Mouse (Mus musculus): Measurements from ENCODE around the gene 4930562C15Rik. TPM values are rescaled to one million over a fixed set of nuclear protein-coding genes. Genes with fewer than 3 reads are reported as not detected.

4930562C15Rik gene
- total and polyA plus RNA-seq, 2 experiments from 2014 or later: 0.17 TPM; not detected in 1

DNA sequence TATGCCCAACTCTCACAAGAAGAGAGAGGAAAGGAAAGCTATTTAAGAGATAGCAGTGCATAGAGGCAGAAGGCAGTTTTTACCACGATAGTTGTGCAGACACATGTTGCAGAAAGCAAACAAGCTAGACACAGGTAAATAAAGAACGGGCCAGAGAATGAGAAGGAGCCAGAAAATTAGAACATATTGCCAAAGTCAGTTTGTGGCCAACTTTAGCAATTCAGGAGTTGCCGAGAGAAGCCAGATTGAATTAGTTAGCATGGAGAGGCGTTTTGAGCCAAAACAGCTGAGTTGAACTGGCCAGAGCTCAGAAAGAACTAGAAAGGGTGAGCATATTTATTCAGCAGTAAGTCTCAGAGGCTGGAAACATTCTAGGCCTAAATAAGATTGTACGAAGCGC lies 57.0 kb downstream of the 4930562C15Rik start:
- DNase-seq: no peak
- Histone ChIP-seq H3K4me2 (ENCODE audit: low read depth) (no peak overlapping the region), H3K27me3 (ENCODE audit: insufficient read depth, low read length) (no peaks in the 10 kb centered on the region), H3K9ac (no peak overlapping the region), H3K36me3 (ENCODE audit: insufficient read depth) (no peaks in the 10 kb centered on the region), H3K4me1 (ENCODE audit: insufficient read depth) (peaks cover 13% of the 10 kb centered on the region), H3K27ac (ENCODE audit: low read depth, low read length) (no peak overlapping the region), H3K4me3 (ENCODE audit: low read depth, low read length) (no peak overlapping the region), H3K9me3 (ENCODE audit: low read length) (no peaks in the 10 kb centered on the region)
- 65% methylated on average over 6 of the region's 6 CpGs for WGBS
- no peak for TF ChIP-seq CTCF (IDR thresholded peaks at IDR 0.05; ENCODE audit: low read depth)
- ATAC-seq: no peak

GRCm38 (mm10) chr16:4894201-4894908 lies 59.1 kb downstream of the 4930562C15Rik start:
- Histone ChIP-seq H3K4me1 (ENCODE audit: insufficient read depth) (no peaks in the 10 kb centered on the region), H3K9me3 (ENCODE audit: low read length) (no peaks in the 10 kb centered on the region), H3K4me3 (ENCODE audit: low read depth, low read length) (no peak overlapping the region), H3K36me3 (ENCODE audit: insufficient read depth) (no peaks in the 10 kb centered on the region), H3K27me3 (ENCODE audit: insufficient read depth, low read length) (no peaks in the 10 kb centered on the region), H3K27ac (ENCODE audit: low read depth, low read length) (no peak overlapping the region), H3K4me2 (ENCODE audit: low read depth) (no peak overlapping the region), H3K9ac (no peak overlapping the region)
- DNase-seq (no peak), ATAC-seq (no peak)
- 87% methylated on average over 7 of the region's 7 CpGs for whole genome bisulfite sequencing
- TF ChIP-seq CTCF (IDR thresholded peaks at IDR 0.05; ENCODE audit: low read depth): no peak

DNA sequence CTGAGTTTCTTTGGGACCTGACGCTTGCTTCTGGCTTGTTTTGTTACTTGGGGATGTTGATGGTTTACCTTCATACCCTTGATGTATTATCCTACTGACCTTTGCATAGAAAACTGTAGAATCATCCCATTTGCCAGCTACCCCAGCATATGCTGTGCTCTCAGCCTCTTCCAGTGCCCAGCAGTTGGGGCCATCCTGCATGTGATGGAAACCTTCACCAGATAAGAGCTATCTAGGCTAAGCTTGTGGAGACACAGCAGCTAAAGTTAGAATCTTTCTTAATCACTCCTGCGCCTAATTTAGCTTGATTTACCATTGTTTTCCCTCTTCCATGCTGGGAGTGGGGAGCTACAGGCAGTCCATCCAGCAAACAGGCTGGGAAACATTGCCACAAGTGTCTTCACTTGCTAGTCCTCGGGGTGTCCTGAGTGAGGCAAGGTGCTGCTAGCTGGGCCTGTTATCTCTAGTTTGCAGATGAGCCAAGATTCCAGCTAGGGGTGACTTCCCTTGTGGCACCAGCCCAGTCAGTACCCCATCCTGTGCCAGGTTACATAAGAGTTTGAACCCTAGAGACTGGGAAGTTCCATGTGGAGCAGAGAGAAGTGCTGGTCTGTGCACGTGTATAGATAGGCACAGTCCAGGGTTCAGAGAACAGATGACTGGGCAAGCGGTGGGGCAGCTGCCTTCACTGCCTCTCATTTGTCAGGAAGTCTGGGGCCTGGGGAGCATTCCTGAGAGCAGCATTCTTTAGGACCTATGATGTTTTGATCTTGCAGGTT lies 61.2 kb downstream of the 4930562C15Rik start:
- H3K4me2 ChIP-seq (ENCODE audit: low read depth): no peak overlapping the region
- no peak for TF ChIP-seq CTCF (IDR thresholded peaks at IDR 0.05; ENCODE audit: low read depth)
- H3K36me3 ChIP-seq (ENCODE audit: insufficient read depth): no peaks in the 10 kb centered on the region
- H3K27me3 ChIP-seq (ENCODE audit: insufficient read depth, low read length): no peaks in the 10 kb centered on the region
- no peak for DNase-seq
- ATAC-seq: no peak
- no peak overlapping the region for H3K9ac ChIP-seq
- H3K4me3 ChIP-seq (ENCODE audit: low read depth, low read length): no peak overlapping the region
- no peak overlapping the region for H3K27ac ChIP-seq (ENCODE audit: low read depth, low read length)
- 76% methylated on average over 5 of the region's 5 CpGs for WGBS
- H3K4me1 ChIP-seq (ENCODE audit: insufficient read depth): no peaks in the 10 kb centered on the region
- H3K9me3 ChIP-seq (ENCODE audit: low read length): no peaks in the 10 kb centered on the region

GRCm38 (mm10) chr16:4897146-4897730 lies 62.0 kb downstream of the 4930562C15Rik start:
- ATAC-seq: no peak
- Histone ChIP-seq H3K4me2 (ENCODE audit: low read depth) (no peak overlapping the region), H3K27ac (ENCODE audit: low read depth, low read length) (no peak overlapping the region), H3K36me3 (ENCODE audit: insufficient read depth) (no peaks in the 10 kb centered on the region), H3K4me3 (ENCODE audit: low read depth, low read length) (no peak overlapping the region), H3K9ac (no peak overlapping the region), H3K9me3 (ENCODE audit: low read length) (no peaks in the 10 kb centered on the region), H3K27me3 (ENCODE audit: insufficient read depth, low read length) (no peaks in the 10 kb centered on the region), H3K4me1 (ENCODE audit: insufficient read depth) (no peaks in the 10 kb centered on the region)
- DNase-seq: no peak
- 50% methylated on average over 7 of the region's 7 CpGs for WGBS
- peak; percentile 31 for TF ChIP-seq CTCF (IDR thresholded peaks at IDR 0.05; ENCODE audit: low read depth)

GRCm38 (mm10) chr16:4898881-4899280 lies 63.7 kb downstream of the 4930562C15Rik start:
- TF ChIP-seq CTCF (IDR thresholded peaks at IDR 0.05; ENCODE audit: low read depth): no peak
- Histone ChIP-seq H3K4me3 (ENCODE audit: low read depth, low read length) (no peak overlapping the region), H3K9ac (no peak overlapping the region), H3K36me3 (ENCODE audit: insufficient read depth) (0 out of 2 replicates have a peak, but pooled peaks cover 4% of the 10 kb centered on the region), H3K4me2 (ENCODE audit: low read depth) (no peak overlapping the region), H3K9me3 (ENCODE audit: low read length) (no peaks in the 10 kb centered on the region), H3K27ac (ENCODE audit: low read depth, low read length) (no peak overlapping the region), H3K4me1 (ENCODE audit: insufficient read depth) (no peaks in the 10 kb centered on the region), H3K27me3 (ENCODE audit: insufficient read depth, low read length) (no peaks in the 10 kb centered on the region)
- WGBS: 77% methylated on average over 6 of the region's 6 CpGs
- ATAC-seq (no peak), DNase-seq (no peak)

- 0 out of 2 replicates have a peak, but pooled peaks cover 4% of the 10 kb centered on the region for H3K36me3 ChIP-seq (ENCODE audit: insufficient read depth)
- H3K4me3 ChIP-seq (ENCODE audit: low read depth, low read length): no peak overlapping the region
- DNase-seq (no peak), ATAC-seq (no peak)
- H3K27me3 ChIP-seq (ENCODE audit: insufficient read depth, low read length): no peaks in the 10 kb centered on the region
- H3K9ac ChIP-seq: no peak overlapping the region
- no peak overlapping the region for H3K4me2 ChIP-seq (ENCODE audit: low read depth)
- no peak overlapping the region for H3K27ac ChIP-seq (ENCODE audit: low read depth, low read length)
- TF ChIP-seq CTCF (IDR thresholded peaks at IDR 0.05; ENCODE audit: low read depth): no peak
- H3K9me3 ChIP-seq (ENCODE audit: low read length): no peaks in the 10 kb centered on the region
- H3K4me1 ChIP-seq (ENCODE audit: insufficient read depth): no peaks in the 10 kb centered on the region
- 75% methylated on average over 2 of the region's 2 CpGs for WGBS
Measured at GRCm38 (mm10) chr16:4899711-4900110, 64.5 kb downstream of the 4930562C15Rik start.

DNA sequence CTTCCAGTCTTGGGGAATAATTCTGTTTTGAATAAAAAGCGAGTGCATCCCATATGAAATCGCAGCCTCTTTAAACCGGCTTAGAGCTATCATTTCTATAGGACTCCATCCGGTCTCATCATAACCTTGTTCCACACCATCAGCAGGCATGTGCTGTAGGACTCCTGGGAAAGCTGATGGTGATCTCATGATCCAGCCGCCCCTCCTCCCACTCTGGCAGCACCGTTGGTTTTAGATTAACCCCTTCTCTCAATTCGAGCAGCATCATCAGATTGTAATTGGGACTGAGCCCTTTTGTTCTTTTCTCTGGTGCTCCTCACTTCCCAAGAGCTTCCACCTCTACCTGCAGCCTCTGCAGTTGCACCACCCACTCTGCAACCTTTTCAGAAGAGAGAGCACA lies 66.0 kb downstream of the 4930562C15Rik start:
- H3K27ac ChIP-seq (ENCODE audit: low read depth, low read length): no peak overlapping the region
- H3K36me3 ChIP-seq (ENCODE audit: insufficient read depth): 0 out of 2 replicates have a peak, but pooled peaks cover 4% of the 10 kb centered on the region
- no peak overlapping the region for H3K4me3 ChIP-seq (ENCODE audit: low read depth, low read length)
- no peaks in the 10 kb centered on the region for H3K27me3 ChIP-seq (ENCODE audit: insufficient read depth, low read length)
- no peak overlapping the region for H3K4me2 ChIP-seq (ENCODE audit: low read depth)
- H3K4me1 ChIP-seq (ENCODE audit: insufficient read depth): no peaks in the 10 kb centered on the region
- no peak for DNase-seq
- WGBS: 62% methylated on average over 7 of the region's 7 CpGs
- no peak for ATAC-seq
- TF ChIP-seq CTCF (IDR thresholded peaks at IDR 0.05; ENCODE audit: low read depth): no peak
- H3K9me3 ChIP-seq (ENCODE audit: low read length): no peaks in the 10 kb centered on the region
- H3K9ac ChIP-seq: no peak overlapping the region
